Mouse (Mus musculus): Measurements from ENCODE around the gene Coro6. TPM values are rescaled to one million over a fixed set of nuclear protein-coding genes. Genes with fewer than 3 reads are reported as not detected.
A peak's percentile ranks its signal among the peaks of the same experiment; 100 is the strongest.

Gene Coro6
- polyA plus RNA-seq, 1 experiment from 2014 or later, result 0.26 TPM

GRCm38 (mm10) chr11:77493512-77494343, 31.5 kb downstream of the Coro6 start, which contains the start of gene Git1:
TSS of gene Git1 (plus strand) at chr11:77493562.
- Histone ChIP-seq H3K27me3 (ENCODE audit: control insufficient read depth, insufficient read depth, low read length) (no peaks in the 10 kb centered on the region), H3K9ac (replicated peaks; ENCODE audit: low read length) (peak within 1 kb of the TSS; percentile 93), H3K4me1 (ENCODE audit: control insufficient read depth, insufficient read depth, low read length) (peaks cover 42% of the 10 kb centered on the region), H3K4me3 (replicated peaks; ENCODE audit: low read depth, low read length) (peak within 1 kb of the TSS; percentile 87), H3K27ac (replicated peaks; ENCODE audit: low read depth, low read length) (peak within 1 kb of the TSS; percentile 89), H3K36me3 (ENCODE audit: control insufficient read depth, insufficient read depth, low read length) (0 out of 2 replicates have a peak, but pooled peaks cover 1% of the 10 kb centered on the region), H3K9me3 (ENCODE audit: control insufficient read depth, low read length) (no peaks in the 10 kb centered on the region), H3K4me2 (ENCODE audit: low read length) (peak within 1 kb of the TSS; percentile 81)
- peak; percentile 60 for DNase-seq
- WGBS, result 1% methylated on average over 59 of the region's 74 CpGs
- no peak for ATAC-seq (ENCODE audit: low FRiP score, low TSS enrichment)

GRCm38 (mm10) chr11:77494344-77494676, 32.1 kb downstream of the Coro6 start:
- Histone ChIP-seq H3K27me3 (ENCODE audit: control insufficient read depth, insufficient read depth, low read length) (no peaks in the 10 kb centered on the region), H3K4me3 (replicated peaks; ENCODE audit: low read depth, low read length) (peak overlapping the region; percentile 87), H3K36me3 (ENCODE audit: control insufficient read depth, insufficient read depth, low read length) (peaks cover 7% of the 10 kb centered on the region; the same call in 1 of the 2 replicates), H3K9me3 (ENCODE audit: control insufficient read depth, low read length) (no peaks in the 10 kb centered on the region), H3K4me2 (ENCODE audit: low read length) (peak overlapping the region; percentile 81), H3K27ac (replicated peaks; ENCODE audit: low read depth, low read length) (peak overlapping the region; percentile 89), H3K4me1 (ENCODE audit: control insufficient read depth, insufficient read depth, low read length) (peaks cover 42% of the 10 kb centered on the region), H3K9ac (replicated peaks; ENCODE audit: low read length) (peak overlapping the region; percentile 93)
- 29% methylated on average over 4 of the region's 4 CpGs for WGBS
- ATAC-seq (ENCODE audit: low FRiP score, low TSS enrichment), result no peak
- DNase-seq, result no peak

DNA sequence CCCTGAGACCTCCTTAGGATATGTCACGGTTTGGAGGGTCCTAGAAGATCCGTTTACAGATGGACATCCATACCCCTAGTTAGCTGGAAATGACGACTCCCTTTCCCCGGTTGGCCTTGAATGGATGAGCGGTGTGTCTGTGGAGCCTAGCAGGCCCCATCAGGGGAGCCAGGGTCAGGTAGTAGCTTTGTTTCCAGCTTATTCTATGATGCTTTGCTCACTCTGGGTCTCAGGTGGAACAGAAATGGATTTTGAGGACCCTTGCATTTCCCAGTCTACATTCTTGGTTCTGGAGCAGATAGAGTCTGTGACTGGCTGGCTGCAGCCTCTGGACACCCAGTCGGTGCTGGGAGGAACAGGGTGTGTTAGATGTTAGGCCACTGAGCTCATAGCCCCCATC, 32.6 kb downstream of the Coro6 start:
- peak overlapping the region; percentile 87 for H3K4me3 ChIP-seq (replicated peaks; ENCODE audit: low read depth, low read length)
- peaks cover 42% of the 10 kb centered on the region for H3K4me1 ChIP-seq (ENCODE audit: control insufficient read depth, insufficient read depth, low read length)
- no peak overlapping the region for H3K27ac ChIP-seq (replicated peaks; ENCODE audit: low read depth, low read length)
- no peak for DNase-seq
- no peak for ATAC-seq (ENCODE audit: low FRiP score, low TSS enrichment)
- H3K36me3 ChIP-seq (ENCODE audit: control insufficient read depth, insufficient read depth, low read length), result peaks cover 12% of the 10 kb centered on the region
- no peaks in the 10 kb centered on the region for H3K9me3 ChIP-seq (ENCODE audit: control insufficient read depth, low read length)
- 73% methylated on average over 6 of the region's 6 CpGs for WGBS
- no peaks in the 10 kb centered on the region for H3K27me3 ChIP-seq (ENCODE audit: control insufficient read depth, insufficient read depth, low read length)
- H3K9ac ChIP-seq (replicated peaks; ENCODE audit: low read length), result peak overlapping the region; percentile 93
- peak overlapping the region; percentile 81 for H3K4me2 ChIP-seq (ENCODE audit: low read length)

DNA sequence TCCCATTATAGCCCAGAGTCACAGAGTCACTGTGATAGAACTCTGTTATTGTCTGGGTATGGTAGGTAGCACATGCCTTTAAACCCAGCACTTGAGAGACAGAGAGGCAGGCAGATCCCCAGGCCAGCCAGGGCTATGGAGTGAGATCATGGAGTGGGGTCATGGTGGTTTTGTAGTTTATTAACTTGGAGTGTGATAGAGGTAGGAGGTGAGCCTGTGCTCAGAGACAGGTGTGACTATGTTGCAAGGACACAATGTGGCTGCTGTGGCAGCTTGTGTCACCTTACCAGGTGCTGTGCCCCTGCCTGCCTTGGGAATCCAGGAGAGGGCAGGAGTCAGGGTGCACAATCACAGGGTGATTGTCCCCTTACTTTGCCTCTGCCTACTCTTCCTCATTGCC, 33.3 kb downstream of the Coro6 start:
- no peak for ATAC-seq (ENCODE audit: low FRiP score, low TSS enrichment)
- no peak overlapping the region for H3K27ac ChIP-seq (replicated peaks; ENCODE audit: low read depth, low read length)
- no peaks in the 10 kb centered on the region for H3K9me3 ChIP-seq (ENCODE audit: control insufficient read depth, low read length)
- peak overlapping the region; percentile 81; the same call in 1 of the 2 replicates for H3K4me2 ChIP-seq (ENCODE audit: low read length)
- no peak overlapping the region for H3K9ac ChIP-seq (replicated peaks; ENCODE audit: low read length)
- H3K4me3 ChIP-seq (replicated peaks; ENCODE audit: low read depth, low read length), result no peak overlapping the region
- H3K27me3 ChIP-seq (ENCODE audit: control insufficient read depth, insufficient read depth, low read length), result no peaks in the 10 kb centered on the region
- peaks cover 39% of the 10 kb centered on the region for H3K4me1 ChIP-seq (ENCODE audit: control insufficient read depth, insufficient read depth, low read length)
- DNase-seq, result no peak
- peaks cover 19% of the 10 kb centered on the region for H3K36me3 ChIP-seq (ENCODE audit: control insufficient read depth, insufficient read depth, low read length)

GRCm38 (mm10) chr11:77497341-77497756, 35.1 kb downstream of the Coro6 start:
- 17% methylated on average over 6 of the region's 6 CpGs for WGBS
- Histone ChIP-seq H3K9me3 (ENCODE audit: control insufficient read depth, low read length) (no peaks in the 10 kb centered on the region), H3K27ac (replicated peaks; ENCODE audit: low read depth, low read length) (0 out of 2 replicates have a peak overlapping the region, but pooled peaks have one; percentile 9), H3K27me3 (ENCODE audit: control insufficient read depth, insufficient read depth, low read length) (no peaks in the 10 kb centered on the region), H3K36me3 (ENCODE audit: control insufficient read depth, insufficient read depth, low read length) (peaks cover 34% of the 10 kb centered on the region), H3K4me2 (ENCODE audit: low read length) (no peak overlapping the region), H3K4me3 (replicated peaks; ENCODE audit: low read depth, low read length) (no peak overlapping the region), H3K9ac (replicated peaks; ENCODE audit: low read length) (no peak overlapping the region), H3K4me1 (ENCODE audit: control insufficient read depth, insufficient read depth, low read length) (peaks cover 30% of the 10 kb centered on the region)
- ATAC-seq (ENCODE audit: low FRiP score, low TSS enrichment) (no peak), DNase-seq (peak; percentile 61)

GRCm38 (mm10) chr11:77497851-77498250, 35.6 kb downstream of the Coro6 start:
- H3K27me3 ChIP-seq (ENCODE audit: control insufficient read depth, insufficient read depth, low read length), result no peaks in the 10 kb centered on the region
- H3K4me2 ChIP-seq (ENCODE audit: low read length), result no peak overlapping the region
- no peak overlapping the region for H3K4me3 ChIP-seq (replicated peaks; ENCODE audit: low read depth, low read length)
- H3K27ac ChIP-seq (replicated peaks; ENCODE audit: low read depth, low read length), result peak overlapping the region; percentile 26; the same call in 1 of the 2 replicates
- H3K4me1 ChIP-seq (ENCODE audit: control insufficient read depth, insufficient read depth, low read length), result peaks cover 29% of the 10 kb centered on the region
- ATAC-seq (ENCODE audit: low FRiP score, low TSS enrichment) (no peak), DNase-seq (no peak)
- WGBS, result 35% methylated on average over 3 of the region's 4 CpGs
- no peaks in the 10 kb centered on the region for H3K9me3 ChIP-seq (ENCODE audit: control insufficient read depth, low read length)
- H3K36me3 ChIP-seq (ENCODE audit: control insufficient read depth, insufficient read depth, low read length), result peaks cover 37% of the 10 kb centered on the region
- H3K9ac ChIP-seq (replicated peaks; ENCODE audit: low read length), result no peak overlapping the region

GRCm38 (mm10) chr11:77498261-77499139, 36.3 kb downstream of the Coro6 start:
- Histone ChIP-seq H3K9ac (replicated peaks; ENCODE audit: low read length) (no peak overlapping the region), H3K27me3 (ENCODE audit: control insufficient read depth, insufficient read depth, low read length) (no peaks in the 10 kb centered on the region), H3K9me3 (ENCODE audit: control insufficient read depth, low read length) (no peaks in the 10 kb centered on the region), H3K4me2 (ENCODE audit: low read length) (no peak overlapping the region), H3K4me3 (replicated peaks; ENCODE audit: low read depth, low read length) (no peak overlapping the region), H3K36me3 (ENCODE audit: control insufficient read depth, insufficient read depth, low read length) (peaks cover 43% of the 10 kb centered on the region), H3K27ac (replicated peaks; ENCODE audit: low read depth, low read length) (peak overlapping the region; percentile 26; the same call in 1 of the 2 replicates), H3K4me1 (ENCODE audit: control insufficient read depth, insufficient read depth, low read length) (peaks cover 29% of the 10 kb centered on the region)
- DNase-seq (no peak), ATAC-seq (ENCODE audit: low FRiP score, low TSS enrichment) (no peak)
- WGBS, result 63% methylated on average over 12 of the region's 12 CpGs

GRCm38 (mm10) chr11:77499354-77499753, 37.1 kb downstream of the Coro6 start:
- 92% methylated on average over 7 of the region's 7 CpGs for WGBS
- H3K27ac ChIP-seq (replicated peaks; ENCODE audit: low read depth, low read length), result no peak overlapping the region
- no peaks in the 10 kb centered on the region for H3K9me3 ChIP-seq (ENCODE audit: control insufficient read depth, low read length)
- no peak for ATAC-seq (ENCODE audit: low FRiP score, low TSS enrichment)
- no peak for DNase-seq
- peaks cover 26% of the 10 kb centered on the region for H3K4me1 ChIP-seq (ENCODE audit: control insufficient read depth, insufficient read depth, low read length)
- no peak overlapping the region for H3K4me3 ChIP-seq (replicated peaks; ENCODE audit: low read depth, low read length)
- H3K36me3 ChIP-seq (ENCODE audit: control insufficient read depth, insufficient read depth, low read length), result peaks cover 52% of the 10 kb centered on the region
- H3K9ac ChIP-seq (replicated peaks; ENCODE audit: low read length), result no peak overlapping the region
- no peaks in the 10 kb centered on the region for H3K27me3 ChIP-seq (ENCODE audit: control insufficient read depth, insufficient read depth, low read length)
- H3K4me2 ChIP-seq (ENCODE audit: low read length), result no peak overlapping the region
